Mouse (Mus musculus) liver, embryonic 16.5 days (tissue): ENCODE results near the gene Vwa3b. TPM values are rescaled to one million over a fixed set of nuclear protein-coding genes. Genes with fewer than 3 reads are reported as not detected.

ENCODE experiments used
- ATAC-seq: fragments of 200-750 bp; cut with Nextera tagmentation; 2 replicates; pipeline ENCODE4 v1.8.0; 2017; ENCODE audit warnings: low read depth, mild to moderate bottlenecking, moderate number of reproducible peaks, moderate library complexity
- H3K27ac ChIP-seq: fragments of 300-500 bp; sonication (generic); 2 replicates; pipeline ENCODE4 v1.5.1; 2014; ENCODE audit warnings: mild to moderate bottlenecking, low read length
- H3K27me3 ChIP-seq: fragments of 300-500 bp; sonication (generic); 2 replicates; pipeline ENCODE4 v1.6.1; 2014; ENCODE audit warnings: low read depth, low read length, mixed read lengths; ENCODE audit not compliant: control insufficient read depth, insufficient read depth
- H3K36me3 ChIP-seq: fragments of 300-500 bp; sonication (generic); 2 replicates; pipeline ENCODE4 v1.6.1; 2014; ENCODE audit warnings: mild to moderate bottlenecking; ENCODE audit not compliant: control insufficient read depth, insufficient read depth
- H3K4me1 ChIP-seq: fragments of 300-500 bp; sonication (generic); 2 replicates; pipeline ENCODE4 v1.6.1; 2014; ENCODE audit warnings: low read depth, low read length, mixed read lengths; ENCODE audit not compliant: control insufficient read depth
- H3K4me2 ChIP-seq: fragments of 300-500 bp; sonication (generic); 2 replicates; pipeline ENCODE4 v1.6.1; 2014; ENCODE audit warnings: low read depth, low read length, mixed read lengths
- H3K4me3 ChIP-seq: fragments of 300-500 bp; sonication (generic); 2 replicates; pipeline ENCODE4 v1.5.1; 2014; ENCODE audit warnings: low read depth, mild to moderate bottlenecking, low read length
- H3K9ac ChIP-seq: fragments of 300-500 bp; sonication (generic); 2 replicates; pipeline ENCODE4 v1.6.1; 2014; ENCODE audit warnings: low read depth, low read length
- H3K9me3 ChIP-seq: fragments of 300-500 bp; sonication (generic); replicated peaks from 2 replicates; pipeline ENCODE4 v1.6.1; 2016; ENCODE audit warnings: low read length; ENCODE audit not compliant: control insufficient read depth
- WGBS: fragments of 180-500 bp; shearing (Covaris S2); extraction: QIAGEN DNeasy Blood & Tissue Kit; methylation state at CpG from one replicate; pipeline ENCODE4 v1.1.7; 2014; ENCODE audit not compliant: insufficient replicate concordance; 5-methylcytosine and 5-hydroxymethylcytosine counted together
- polyA plus RNA-seq: library from polyadenylated mRNA; unstranded; fragments of >200 nt; fragmentation: Nextera tagmentation; extraction: Ambion mirVana; gene quantifications from 2 replicates; pipeline ENCODE4 v1.2.1, GENCODE M21; 2015

The Vwa3b gene
- polyA plus RNA-seq, 1 experiment from 2014 or later, result 0.17 TPM

- H3K27me3 ChIP-seq, result no peaks in the 10 kb centered on the region
- H3K27ac ChIP-seq, result no peak overlapping the region
- ATAC-seq, result no peak
- no peak overlapping the region for H3K9ac ChIP-seq
- H3K4me1 ChIP-seq, result no peaks in the 10 kb centered on the region
- H3K4me3 ChIP-seq, result no peak overlapping the region
- H3K9me3 ChIP-seq, result no peaks in the 10 kb centered on the region
- H3K36me3 ChIP-seq, result no peaks in the 10 kb centered on the region
- 70% methylated on average over 8 of the region's 8 CpGs for WGBS
- H3K4me2 ChIP-seq, result no peak overlapping the region
Observed at GRCm38 (mm10) chr1:37042769-37043168, 16.4 kb downstream of the Vwa3b start.

GRCm38 (mm10) chr1:37043196-37043595 lies 16.8 kb downstream of the Vwa3b start:
- no peaks in the 10 kb centered on the region for H3K27me3 ChIP-seq
- ATAC-seq, result no peak
- WGBS, result 79% methylated on average over 3 of the region's 3 CpGs

GRCm38 (mm10) chr1:37045472-37045871 lies 19.1 kb downstream of the Vwa3b start:
- no peak overlapping the region for H3K27ac ChIP-seq
- no peaks in the 10 kb centered on the region for H3K36me3 ChIP-seq
- no peak for ATAC-seq
- H3K4me2 ChIP-seq, result no peak overlapping the region
- 51% methylated on average over 5 of the region's 5 CpGs for WGBS
- no peak overlapping the region for H3K4me3 ChIP-seq
- no peaks in the 10 kb centered on the region for H3K9me3 ChIP-seq
- H3K9ac ChIP-seq, result no peak overlapping the region
- no peaks in the 10 kb centered on the region for H3K27me3 ChIP-seq
- no peaks in the 10 kb centered on the region for H3K4me1 ChIP-seq

More at GRCm38 (mm10) chr1:37043196-37043595, 16.8 kb downstream of the Vwa3b start:
- no peaks in the 10 kb centered on the region for H3K36me3 ChIP-seq
- H3K4me3 ChIP-seq, result no peak overlapping the region
- H3K9me3 ChIP-seq, result no peaks in the 10 kb centered on the region
- no peak overlapping the region for H3K27ac ChIP-seq
- H3K4me2 ChIP-seq, result no peak overlapping the region
- H3K4me1 ChIP-seq, result no peaks in the 10 kb centered on the region
- no peak overlapping the region for H3K9ac ChIP-seq

DNA sequence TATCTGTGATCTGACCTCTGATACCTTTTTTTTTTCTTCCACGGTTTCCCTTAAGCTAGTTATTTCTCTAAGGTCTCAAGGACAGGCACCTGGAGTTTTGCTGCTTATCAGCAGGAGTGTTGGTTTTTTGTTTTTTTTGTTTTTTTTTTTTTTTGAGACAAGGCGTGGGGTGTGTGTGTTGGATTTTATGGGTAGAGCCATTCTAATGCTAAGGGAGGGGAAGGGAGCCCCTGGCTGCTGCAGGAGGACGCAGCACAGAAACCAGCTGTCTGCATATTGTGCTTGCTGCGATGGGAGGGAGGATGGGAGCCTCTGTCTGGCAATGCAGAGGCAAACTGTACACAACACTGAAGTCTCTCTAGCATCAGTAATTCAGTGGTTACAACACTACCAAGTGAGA lies 22.8 kb downstream of the Vwa3b start:
- Histone ChIP-seq H3K4me1 (no peaks in the 10 kb centered on the region), H3K9me3 (no peaks in the 10 kb centered on the region), H3K4me3 (no peak overlapping the region), H3K36me3 (no peaks in the 10 kb centered on the region), H3K27me3 (no peaks in the 10 kb centered on the region), H3K9ac (no peak overlapping the region), H3K4me2 (no peak overlapping the region), H3K27ac (no peak overlapping the region)
- no peak for ATAC-seq
- 42% methylated on average over 4 of the region's 4 CpGs for WGBS

DNA sequence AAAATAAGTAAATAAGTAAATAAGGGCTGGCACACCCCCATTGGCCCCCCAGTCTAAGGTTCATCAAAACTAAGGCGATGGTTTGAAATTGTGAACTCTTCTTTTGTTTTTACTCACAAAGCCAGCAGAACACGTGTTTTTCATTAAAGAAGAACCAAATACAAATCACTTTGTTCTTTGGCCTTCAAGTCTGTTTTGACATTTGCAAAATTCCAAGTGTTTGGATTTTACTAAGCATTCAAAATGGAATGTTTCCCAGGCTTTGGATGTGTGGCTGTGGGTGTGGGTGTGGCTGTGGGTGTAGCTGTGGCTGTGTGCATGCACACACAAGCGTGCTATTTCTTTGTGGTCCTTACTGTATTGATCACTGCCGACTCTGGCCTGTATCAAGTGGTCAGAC lies 27.3 kb downstream of the Vwa3b start:
- Histone ChIP-seq H3K36me3 (no peaks in the 10 kb centered on the region), H3K9me3 (no peaks in the 10 kb centered on the region), H3K27me3 (no peaks in the 10 kb centered on the region), H3K4me3 (no peak overlapping the region), H3K4me1 (no peaks in the 10 kb centered on the region), H3K4me2 (no peak overlapping the region), H3K9ac (no peak overlapping the region), H3K27ac (no peak overlapping the region)
- ATAC-seq, result no peak
- WGBS, result 57% methylated on average over 4 of the region's 4 CpGs

GRCm38 (mm10) chr1:37056831-37057561 lies 30.6 kb downstream of the Vwa3b start:
- no peaks in the 10 kb centered on the region for H3K4me1 ChIP-seq
- no peaks in the 10 kb centered on the region for H3K27me3 ChIP-seq
- H3K36me3 ChIP-seq, result no peaks in the 10 kb centered on the region
- H3K27ac ChIP-seq, result no peak overlapping the region
- ATAC-seq, result peak; percentile 55; the same call in 1 of the 2 replicates
- H3K9me3 ChIP-seq, result no peaks in the 10 kb centered on the region
- no peak overlapping the region for H3K4me2 ChIP-seq
- WGBS, result 47% methylated on average over 6 of the region's 6 CpGs
- H3K4me3 ChIP-seq, result no peak overlapping the region
- H3K9ac ChIP-seq, result no peak overlapping the region

- no peak for ATAC-seq
- WGBS, result 68% methylated on average over 5 of the region's 5 CpGs
- no peak overlapping the region for H3K27ac ChIP-seq
Observed at GRCm38 (mm10) chr1:37060856-37061255, 34.5 kb downstream of the Vwa3b start.

GRCm38 (mm10) chr1:37063053-37063452 lies 36.7 kb downstream of the Vwa3b start:
- H3K36me3 ChIP-seq, result no peaks in the 10 kb centered on the region
- WGBS, result 53% methylated on average over 5 of the region's 5 CpGs
- no peak overlapping the region for H3K4me2 ChIP-seq
- no peak overlapping the region for H3K27ac ChIP-seq
- ATAC-seq, result no peak
- H3K9me3 ChIP-seq, result no peaks in the 10 kb centered on the region
- H3K4me1 ChIP-seq, result no peaks in the 10 kb centered on the region
- H3K9ac ChIP-seq, result no peak overlapping the region
- no peaks in the 10 kb centered on the region for H3K27me3 ChIP-seq
- no peak overlapping the region for H3K4me3 ChIP-seq

More at GRCm38 (mm10) chr1:37060856-37061255, 34.5 kb downstream of the Vwa3b start:
- Histone ChIP-seq H3K4me2 (no peak overlapping the region), H3K4me3 (no peak overlapping the region), H3K36me3 (no peaks in the 10 kb centered on the region), H3K9me3 (no peaks in the 10 kb centered on the region), H3K9ac (no peak overlapping the region), H3K4me1 (no peaks in the 10 kb centered on the region), H3K27me3 (no peaks in the 10 kb centered on the region)

- no peak overlapping the region for H3K4me2 ChIP-seq
- H3K9me3 ChIP-seq, result no peaks in the 10 kb centered on the region
- H3K9ac ChIP-seq, result no peak overlapping the region
- H3K36me3 ChIP-seq, result no peaks in the 10 kb centered on the region
- WGBS, result 54% methylated on average over 4 of the region's 4 CpGs
- H3K27me3 ChIP-seq, result no peaks in the 10 kb centered on the region
- ATAC-seq, result no peak
- H3K4me1 ChIP-seq, result no peaks in the 10 kb centered on the region
- H3K4me3 ChIP-seq, result no peak overlapping the region
- H3K27ac ChIP-seq, result no peak overlapping the region
Observed at GRCm38 (mm10) chr1:37063841-37064240, 37.4 kb downstream of the Vwa3b start.
